Mouse (Mus musculus) T-helper 17 cell (primary cell): ENCODE measurements around the gene Dnajc8.
"Not testable (repeated sequence)": the region's sequence is repeated elsewhere in the genome, so short reads cannot be mapped to it uniquely, and the experiment has no call there.

Experiments
- in situ Hi-C, 2 experiments: fragments of 300-600 bp; cut with MboI, MseI; formaldehyde crosslinking; loops; 1 replicate in 1 of 2; 2 replicates in 1 of 2; pipeline ENCODE4 v1.15.1; 2025; ENCODE audit warnings: high pct_unique_total_duplicates in 2 of 2

The Dnajc8 gene

DNA sequence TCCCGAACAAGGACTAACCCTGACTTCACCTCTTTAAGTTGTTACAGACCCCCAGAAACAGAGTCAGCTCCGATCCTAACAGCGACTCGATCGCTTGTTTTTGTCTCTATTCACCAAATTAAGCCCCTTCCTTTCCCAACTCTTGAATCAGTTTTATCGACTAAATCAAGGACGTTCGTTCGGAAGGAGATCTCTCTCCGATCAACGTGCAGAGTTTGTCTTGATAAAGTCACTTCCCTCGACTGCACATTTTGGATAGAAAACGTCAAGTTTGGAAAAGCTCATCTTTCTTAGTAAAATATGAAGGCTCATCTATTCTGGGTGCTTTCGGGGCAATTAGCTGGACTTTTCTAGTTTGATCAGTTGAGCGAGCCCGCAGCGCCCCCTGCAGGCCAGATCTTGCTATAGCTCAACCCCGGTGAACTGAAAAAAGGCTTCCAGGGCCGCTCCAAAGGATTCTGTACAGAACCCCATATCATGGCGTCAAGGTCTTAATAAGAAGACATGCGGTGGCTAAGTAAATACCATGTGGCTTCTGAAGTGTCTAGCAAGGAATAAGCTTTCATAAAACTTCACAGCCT is 20.7 kb upstream of the Dnajc8 start:
- in situ Hi-C loops: loop anchor here (5.0 to 25.0 kb wide), 4 partner anchors 52 to 1577 kb away; partner anchors contain the start of genes Matn1 (in 1 of the 2), Med18 (in 1 of the 2) and Phactr4 (in 1 of the 2)

DNA sequence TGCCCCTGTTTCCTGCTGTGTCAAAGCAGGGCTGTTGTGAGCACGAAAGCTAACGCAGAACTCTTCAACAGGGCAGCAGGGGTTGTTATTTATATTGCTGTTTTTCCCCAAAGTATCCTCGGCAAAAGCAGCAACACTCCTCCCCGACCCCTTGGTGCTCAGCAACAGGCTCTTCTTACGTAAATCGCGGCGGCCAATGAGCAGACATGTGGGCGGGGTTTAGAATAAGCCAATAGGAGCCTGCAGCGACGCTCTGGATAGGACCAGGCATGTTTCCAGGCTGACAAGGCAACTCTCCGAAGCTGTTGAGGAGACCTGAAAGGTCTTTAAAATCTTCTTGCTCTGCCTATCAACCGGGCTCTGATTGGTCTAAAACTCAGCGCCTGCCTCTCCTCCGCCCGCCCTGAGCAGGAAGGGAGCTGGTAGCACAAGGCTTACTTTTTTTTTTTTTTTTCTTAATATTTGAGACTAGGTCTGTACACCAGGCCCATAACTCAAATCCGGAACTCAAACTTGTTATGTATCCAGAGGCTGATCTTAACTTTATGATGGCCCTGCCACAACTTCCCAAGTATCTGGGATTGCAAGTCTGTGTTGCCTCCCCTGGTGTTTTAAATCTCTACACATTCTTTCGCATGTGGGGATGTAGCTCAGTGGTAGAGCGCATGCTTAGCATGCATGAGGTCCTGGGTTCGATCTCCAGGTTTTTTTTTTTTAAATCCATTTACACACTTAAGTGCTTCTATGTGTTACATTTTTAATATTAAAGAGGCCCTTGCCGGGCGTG is 19.8 kb upstream of the Dnajc8 start:
- in situ Hi-C loops: loop anchor here in 1 of 2 experiments (25.0 kb wide), 1 partner anchor 1578 kb away; the partner anchor contains the start of gene Matn1

DNA sequence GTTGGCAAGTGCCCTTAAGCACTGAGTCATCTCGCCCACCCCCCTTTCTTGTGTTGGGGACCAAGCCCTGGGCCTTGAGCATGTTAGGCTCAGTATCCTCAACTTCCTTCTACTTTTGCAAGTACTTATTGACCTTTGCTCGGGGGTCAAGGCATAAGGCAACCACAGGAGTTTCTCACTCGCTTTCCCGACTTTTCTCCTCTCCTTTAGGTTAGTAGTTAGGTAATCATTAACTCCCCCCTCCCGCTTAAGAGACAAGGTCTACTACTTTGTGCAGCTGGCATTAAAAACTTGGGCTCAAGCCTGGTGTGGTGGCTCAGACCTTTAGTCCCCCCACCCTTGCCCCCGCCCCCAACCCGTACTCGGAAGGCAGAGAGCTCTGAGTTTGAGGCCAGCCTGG is 17.3 kb upstream of the Dnajc8 start:
- in situ Hi-C loops: loop anchor here in 1 of 2 experiments (25.0 kb wide), 1 partner anchor 1581 kb away; the partner anchor contains the start of gene Matn1

DNA sequence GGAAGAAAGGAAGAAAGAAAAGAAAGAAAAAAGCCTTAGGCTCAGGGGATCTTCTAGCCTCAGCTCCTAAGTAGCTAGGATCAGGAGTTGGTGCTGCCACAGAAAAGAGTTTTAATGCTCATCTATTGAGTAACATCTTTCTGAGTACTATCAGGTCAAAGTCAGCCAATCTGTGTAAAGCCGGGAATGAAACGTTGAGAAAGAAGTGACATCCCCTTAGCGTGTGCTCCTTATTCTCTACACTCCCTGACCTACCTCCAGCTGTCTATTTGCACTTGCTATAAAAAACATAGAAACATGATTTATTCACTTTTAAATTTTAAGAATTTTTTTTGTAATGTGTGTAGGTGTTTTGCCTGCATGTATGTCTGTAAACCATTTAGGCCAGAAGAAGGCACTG is 16.2 kb upstream of the Dnajc8 start:
- in situ Hi-C loops: loop anchor here in 1 of 2 experiments (25.0 kb wide), 1 partner anchor 1582 kb away; the partner anchor contains the start of gene Matn1

DNA sequence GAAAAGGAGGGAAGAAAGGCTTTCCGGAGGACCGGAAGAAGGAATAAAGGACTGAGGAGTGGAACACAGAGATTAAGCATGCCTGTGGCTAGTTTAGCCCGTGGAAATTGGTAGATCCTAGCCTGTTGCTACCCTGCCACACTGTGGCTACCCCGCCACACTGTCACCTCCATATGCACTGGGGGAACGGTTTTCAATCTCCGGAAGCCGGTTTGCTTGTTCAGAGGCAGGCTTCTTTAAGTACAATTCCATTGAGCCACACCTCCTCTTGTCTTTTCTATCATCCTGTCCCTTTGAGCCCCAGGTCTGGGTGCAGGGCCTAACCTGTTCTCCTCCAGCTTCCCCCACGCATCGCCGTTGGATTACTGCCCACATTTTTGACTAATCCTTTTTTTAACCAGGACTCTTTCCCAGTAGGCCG is 11.0 kb upstream of the Dnajc8 start:
- in situ Hi-C loops: loop anchor here in 1 of 2 experiments (25.0 kb wide), 1 partner anchor 1587 kb away; the partner anchor contains the start of gene Matn1

DNA sequence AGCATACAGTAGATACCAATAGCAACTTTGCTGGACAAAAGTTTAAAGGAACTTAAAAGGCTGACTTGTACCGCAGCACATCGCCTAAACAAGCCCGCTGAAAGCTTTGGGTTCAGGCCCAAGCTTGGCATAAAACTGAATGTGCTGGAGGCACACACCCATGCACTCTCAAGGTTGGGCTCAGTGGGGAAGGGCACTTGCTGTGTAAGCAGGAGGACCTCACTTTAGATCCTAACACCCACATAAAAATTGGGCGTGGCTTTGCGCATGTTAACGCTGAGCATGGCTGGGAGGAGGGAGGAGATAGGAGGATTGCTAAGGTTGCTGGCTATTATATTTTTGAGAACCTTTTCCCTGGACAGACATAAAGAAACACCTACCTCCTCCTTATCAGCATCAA is 10.5 kb upstream of the Dnajc8 start:
- in situ Hi-C loops: loop anchor here in 1 of 2 experiments (25.0 kb wide), 1 partner anchor 1588 kb away; the partner anchor contains the start of gene Matn1

DNA sequence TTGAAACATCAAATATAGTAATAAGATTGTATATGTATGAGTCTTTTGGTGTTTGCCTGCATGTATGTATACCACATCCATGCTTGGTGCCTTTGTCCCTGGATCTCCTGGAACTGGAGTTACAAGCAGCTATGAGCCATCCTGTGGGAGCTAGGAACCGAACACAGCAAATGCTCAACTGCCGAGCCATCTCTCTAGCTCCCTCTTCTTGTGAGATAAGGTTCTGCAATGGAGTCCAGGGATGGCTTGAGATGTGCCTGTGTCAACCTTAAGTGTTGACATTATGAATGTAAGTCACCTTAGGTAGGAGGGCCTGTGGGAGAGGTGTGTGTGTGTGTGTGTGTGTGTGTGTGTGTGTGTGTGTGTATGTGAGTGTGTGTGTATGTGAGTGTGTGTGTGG is 8.7 kb upstream of the Dnajc8 start:
- in situ Hi-C loops: no loop called here

DNA sequence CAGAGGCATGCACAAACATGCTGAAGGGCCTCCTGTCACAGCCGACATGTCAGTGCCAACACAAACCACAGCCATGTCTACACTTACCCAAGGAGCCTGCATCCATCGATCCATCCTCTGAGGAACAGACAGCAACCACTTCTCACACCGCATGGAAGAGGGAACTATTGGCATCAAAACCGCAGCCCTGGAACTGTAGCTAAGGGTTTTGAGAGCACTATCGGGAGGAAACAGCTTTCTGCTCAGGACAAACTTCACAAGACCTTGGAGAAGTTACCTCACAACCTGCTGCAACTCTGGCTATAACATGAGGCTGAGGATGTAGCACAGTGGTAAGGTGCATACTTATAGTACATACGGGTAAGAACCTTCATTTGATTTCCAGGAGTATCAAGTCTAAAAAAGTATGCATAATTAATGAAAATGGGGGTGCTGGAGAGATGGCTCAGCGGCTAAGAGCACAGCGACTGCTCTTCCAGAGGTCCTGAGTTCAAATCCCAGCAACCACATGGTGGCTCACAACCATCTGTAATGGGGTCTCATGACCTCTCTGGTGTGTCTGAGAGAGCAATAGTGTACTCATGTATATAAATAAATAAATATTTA is 7.3 kb upstream of the Dnajc8 start:
- in situ Hi-C loops: no loop called here

DNA sequence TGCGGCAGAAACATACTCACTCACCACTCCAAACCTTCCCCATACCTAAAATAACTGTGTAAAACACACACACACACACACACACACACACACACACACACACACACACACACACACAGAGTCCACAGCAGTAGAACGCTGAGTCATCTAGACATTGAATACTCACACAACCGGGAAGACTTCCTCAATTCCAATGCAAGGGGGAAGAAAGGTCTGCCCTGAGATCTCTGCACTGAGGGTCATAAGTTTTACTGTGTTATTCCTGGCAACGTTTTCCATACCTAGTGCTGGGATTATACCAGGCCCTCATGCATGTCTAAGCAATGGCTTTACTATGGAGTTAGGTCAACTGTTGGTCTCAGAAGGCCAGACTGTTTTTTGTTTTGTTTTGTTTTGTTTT is 6.0 kb upstream of the Dnajc8 start:
- in situ Hi-C loops: no loop called here

DNA sequence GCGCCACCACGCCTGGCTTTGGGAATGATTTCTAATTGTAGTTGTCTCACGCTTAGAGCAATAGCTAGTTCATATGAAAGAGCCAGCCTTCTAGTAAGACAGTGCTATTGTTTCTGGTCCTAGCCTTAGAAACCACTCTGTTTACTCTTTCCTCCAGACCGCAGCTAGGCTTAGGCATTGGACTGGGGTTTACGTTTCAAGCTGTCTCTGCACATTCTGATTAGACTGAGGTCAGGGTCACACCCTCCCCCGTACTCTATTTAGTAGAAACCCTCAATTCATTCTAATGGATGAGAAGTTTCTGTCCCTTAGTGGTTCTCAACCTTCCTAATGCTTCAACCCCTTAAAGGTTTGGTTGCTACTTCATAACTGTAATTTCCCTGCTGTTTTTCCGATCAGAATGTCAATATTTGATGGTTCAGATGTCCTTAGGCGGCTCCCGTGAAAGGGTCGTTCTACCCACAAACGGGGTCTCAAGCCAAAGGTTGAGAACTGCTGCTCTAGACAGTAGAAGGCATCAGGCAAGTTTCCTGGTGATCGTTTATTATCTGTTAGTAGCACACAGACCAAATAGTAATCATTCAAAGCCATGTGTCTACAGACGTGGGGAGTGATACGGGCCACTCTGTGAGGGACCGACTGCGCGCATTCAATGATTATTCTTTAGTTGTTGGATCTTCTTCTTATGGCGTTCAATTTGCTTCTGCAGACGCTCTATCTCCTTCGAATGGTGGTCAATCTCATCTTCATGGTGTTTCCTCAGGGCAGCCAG is 5.1 kb upstream of the Dnajc8 start:
- in situ Hi-C loops: no loop called here

DNA sequence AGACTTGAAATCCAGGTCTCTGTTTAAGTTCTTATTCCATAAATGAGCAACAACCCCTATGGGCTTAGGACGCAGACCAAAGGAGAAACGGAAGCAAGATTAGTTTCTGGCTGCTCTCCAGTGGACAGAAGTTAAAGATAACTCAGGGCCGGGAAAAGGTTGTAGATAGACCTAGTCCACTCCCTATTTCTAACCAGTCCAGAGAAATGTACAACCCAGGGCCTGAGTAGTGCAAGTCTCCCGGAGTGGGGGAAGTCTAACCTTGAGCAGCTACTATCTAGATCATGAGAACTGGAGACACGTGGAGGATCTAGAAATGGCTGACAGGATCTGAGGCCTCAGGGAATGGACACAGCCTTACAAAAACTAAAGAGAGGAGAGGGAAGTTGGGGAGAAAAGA is 2.9 kb upstream of the Dnajc8 start:
- in situ Hi-C loops: no loop called here

DNA sequence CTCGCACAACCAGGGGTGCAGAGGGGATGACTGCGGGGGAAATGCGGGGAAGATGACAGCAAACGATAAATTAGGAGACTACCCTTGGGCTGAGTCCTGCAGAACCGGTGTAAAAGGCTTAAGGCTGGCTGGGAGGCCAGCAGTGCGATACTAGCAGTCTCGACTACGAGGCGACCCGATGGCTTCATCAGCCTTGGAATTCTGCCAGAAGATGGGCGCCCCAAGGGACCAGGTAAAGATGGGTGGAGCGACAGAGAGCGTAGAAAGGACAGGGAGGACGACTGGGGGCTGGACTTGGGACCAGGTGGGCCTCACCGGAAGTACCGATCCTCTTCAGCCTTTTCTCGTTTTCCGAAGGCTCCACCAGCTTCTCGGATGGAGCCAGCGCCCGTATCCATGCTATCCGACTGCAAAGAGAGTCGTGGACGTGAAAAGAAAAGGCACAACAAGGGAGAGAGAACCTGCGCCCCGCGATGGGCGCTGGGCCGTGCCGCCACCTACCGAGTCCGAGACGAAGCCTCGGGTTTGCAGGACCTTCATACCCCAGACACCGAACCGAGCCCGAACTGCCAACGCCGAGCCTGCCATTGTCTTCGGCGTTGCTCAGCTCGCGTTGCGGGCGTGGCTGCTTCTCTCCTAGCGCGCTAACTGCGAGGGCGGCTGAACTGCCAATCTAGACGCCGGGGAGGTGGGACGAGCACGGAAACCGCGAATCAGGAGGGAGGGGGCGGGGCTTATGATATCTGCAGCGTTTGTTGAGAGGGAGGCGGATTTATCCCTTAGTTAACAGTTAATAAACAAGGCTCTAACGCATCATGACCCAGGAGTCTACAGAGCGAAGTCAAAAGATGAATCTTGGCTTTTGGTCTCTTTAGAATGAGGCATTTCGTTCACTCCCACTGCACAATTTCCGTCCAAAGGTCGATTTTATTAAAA is 2.1 kb upstream of the Dnajc8 start, which contains the start of gene Atpif1:
Gene Atpif1 (minus strand): TSS at position 679 of the 936 bp plus-strand sequence.
- in situ Hi-C loops: no loop called here

DNA sequence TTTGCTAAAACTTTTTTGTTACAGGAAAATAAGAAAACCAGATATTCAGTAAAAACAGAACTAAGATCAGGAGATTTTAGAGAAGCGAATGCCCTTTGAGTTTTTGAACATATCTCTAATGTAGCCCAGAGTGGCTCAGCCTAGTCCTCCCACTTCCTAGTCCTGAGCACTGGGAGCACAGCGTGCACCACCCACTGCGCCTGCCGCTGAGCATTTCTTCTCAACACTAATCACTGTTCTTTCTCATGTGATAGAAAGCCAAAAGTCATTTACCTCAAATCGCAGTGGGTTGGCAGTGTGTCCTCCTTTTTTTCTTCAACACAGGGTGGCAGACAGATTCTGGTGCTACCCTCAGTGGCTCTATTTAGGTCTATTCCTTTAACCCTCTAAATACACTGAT is 4.1 kb downstream of the Dnajc8 start:
- in situ Hi-C loops: no loop called here

DNA sequence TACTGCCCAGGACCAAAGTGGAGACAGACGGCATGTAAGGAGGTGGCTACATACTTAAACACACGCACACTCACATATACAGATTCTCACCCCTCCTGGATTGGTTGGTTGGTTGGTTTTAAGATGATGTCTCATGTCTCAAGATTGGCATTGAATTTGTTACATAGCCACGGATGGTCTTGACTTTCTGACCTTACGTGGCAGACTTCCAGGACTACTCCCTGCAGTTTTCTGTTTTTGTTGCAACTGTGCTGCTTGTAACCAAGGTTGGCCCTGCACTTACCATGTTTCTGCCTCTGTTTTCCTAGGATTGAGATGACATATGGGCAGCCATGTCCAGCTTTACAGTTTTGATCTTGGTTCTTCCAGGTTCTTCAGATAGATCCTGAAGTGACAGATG is 6.1 kb downstream of the Dnajc8 start:
- in situ Hi-C loops: no loop called here

DNA sequence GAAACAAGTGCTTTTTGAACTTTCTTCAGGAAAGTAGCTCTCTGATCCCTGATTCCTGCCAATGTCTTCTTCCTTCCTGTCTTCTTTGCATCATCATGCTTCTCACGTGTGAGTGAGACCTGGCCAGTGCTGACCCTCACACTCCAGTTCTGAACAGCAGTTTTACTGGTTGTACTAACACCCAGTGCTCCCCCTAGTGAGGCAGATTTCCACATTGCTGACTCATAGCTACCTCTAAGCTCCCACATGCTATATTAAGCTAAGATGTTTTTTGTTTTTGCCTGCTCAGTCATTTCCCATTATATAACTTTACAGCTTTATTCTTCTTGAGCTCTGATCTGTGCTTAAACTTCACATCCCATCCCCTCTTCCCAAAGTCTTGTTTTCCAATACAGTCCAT is 7.4 kb downstream of the Dnajc8 start:
- in situ Hi-C loops: no loop called here

DNA sequence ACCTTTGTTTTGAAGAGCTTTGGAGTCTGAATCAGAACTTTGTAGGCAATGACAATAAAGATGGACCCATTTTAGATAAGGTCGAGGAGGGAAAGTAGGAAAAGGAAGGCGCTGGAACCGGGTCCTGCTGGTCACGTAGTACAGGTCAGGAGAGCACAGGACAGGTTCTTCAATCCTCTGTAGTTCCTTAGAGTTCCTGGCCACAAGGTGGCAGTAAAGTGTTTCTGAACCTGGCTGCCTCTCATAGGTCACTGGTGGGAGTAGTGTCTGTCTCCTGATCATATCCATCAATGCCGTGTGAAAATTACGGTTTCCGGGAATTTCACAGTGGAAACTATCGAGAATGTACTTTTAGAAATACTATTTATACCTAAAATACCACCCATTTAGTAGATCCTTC is 10.5 kb downstream of the Dnajc8 start:
- in situ Hi-C loops: no loop called here

DNA sequence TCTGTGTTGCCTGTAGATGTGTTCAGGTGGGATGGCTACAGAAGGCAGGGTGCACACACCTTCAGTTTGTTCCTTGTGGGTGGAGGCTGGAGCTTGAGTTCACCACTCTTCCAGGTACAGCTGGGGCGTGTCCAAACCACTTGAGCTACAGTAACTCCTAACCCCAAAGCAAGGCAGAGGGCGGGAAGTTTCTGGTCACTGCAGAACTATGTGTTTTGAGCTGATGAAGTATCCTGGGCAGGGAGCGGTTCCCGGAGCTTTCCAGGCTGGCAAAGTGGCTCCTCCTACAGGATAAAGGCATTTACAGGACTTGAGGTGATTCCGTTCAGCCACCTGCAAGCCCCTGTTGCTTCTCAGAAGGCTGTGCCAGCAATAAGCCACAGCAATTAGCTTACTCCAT is 18.9 kb downstream of the Dnajc8 start:
- in situ Hi-C loops: no loop called here

DNA sequence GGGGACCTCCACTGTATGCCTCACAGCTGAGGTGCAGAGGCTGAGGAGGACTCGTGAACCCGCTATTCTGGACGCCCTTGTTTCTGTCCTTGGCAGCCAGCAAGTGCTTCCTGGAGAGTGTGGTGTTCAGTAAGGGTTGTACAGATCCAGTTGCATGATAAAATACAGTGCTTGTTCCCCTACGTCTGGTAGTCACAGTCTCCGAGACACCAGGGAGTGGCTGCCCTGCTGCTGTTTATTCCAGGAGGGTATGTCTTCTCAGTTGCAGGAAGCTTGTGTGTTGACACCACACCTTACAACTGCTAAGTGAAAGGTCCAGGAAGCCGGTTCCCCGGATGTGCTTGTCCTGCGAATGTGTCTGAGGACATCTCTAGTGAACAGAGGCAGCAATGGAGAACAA is 19.3 kb downstream of the Dnajc8 start:
- in situ Hi-C loops: no loop called here

DNA sequence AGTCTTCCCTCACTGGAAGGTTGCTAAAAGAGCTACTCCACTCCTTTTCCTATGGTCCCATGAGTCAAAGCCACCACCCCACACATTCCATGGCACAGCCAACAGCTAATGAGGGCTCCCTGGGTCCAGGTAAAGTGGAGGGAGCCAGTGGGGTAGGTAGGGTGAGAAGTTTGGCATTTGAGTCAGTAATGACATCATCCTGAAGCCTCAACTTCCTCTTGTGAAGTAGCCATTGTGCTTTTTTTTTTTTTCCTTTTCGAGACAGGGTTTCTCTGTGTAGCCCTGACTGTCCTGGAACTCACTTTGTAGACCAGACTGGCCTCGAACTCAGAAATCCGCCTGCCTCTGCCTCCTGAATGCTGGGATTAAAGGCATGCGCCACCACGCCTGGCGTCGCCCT is 20.2 kb downstream of the Dnajc8 start:
- in situ Hi-C loops: not testable (repeated sequence)

DNA sequence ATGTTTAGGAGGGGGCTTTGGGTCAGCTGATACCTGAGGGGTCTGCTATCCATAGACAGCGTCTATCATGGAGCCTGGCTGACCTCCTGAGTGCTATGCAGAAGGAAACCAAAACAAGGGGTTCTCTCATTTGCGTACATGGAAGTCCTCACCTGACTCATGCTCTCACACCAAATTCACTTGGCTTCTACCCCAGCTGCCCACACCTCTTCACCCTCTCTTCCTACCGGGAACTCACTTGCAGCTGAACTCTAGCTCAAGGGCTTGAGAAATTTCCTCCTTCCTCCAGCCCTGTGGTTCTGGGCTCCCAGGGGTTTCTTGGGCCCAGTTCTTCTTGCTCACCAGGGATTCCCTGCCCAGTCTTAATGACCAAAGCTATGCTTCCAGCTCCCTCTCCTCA is 27.9 kb downstream of the Dnajc8 start:
- in situ Hi-C loops: no loop called here
